Mouse (Mus musculus) left cerebral cortex, adult 2 months (tissue): ENCODE results near the gene Nat8f6. TPM values are rescaled to one million over a fixed set of nuclear protein-coding genes. Genes with fewer than 3 reads are reported as not detected.
"Not testable (repeated sequence)": the region's sequence is repeated elsewhere in the genome, so short reads cannot be mapped to it uniquely, and the experiment has no call there.

Experiments used
- DNase-seq, 2 experiments: peaks; one replicate each; pipeline ENCODE4 v3.0.0; 2021 to 2022; ENCODE audit warnings: low spot score in 2 of 2, mixed read lengths in 1 of 2; ENCODE audit errors: extremely low spot score in 1 of 2
- H3K27ac ChIP-seq: fragments of 200-600 bp; 2 replicates; pipeline ENCODE4 v1.8.1; 2022
- H3K4me3 ChIP-seq: fragments of 200-600 bp; 2 replicates; pipeline ENCODE4 v1.8.1; 2022
- CTCF ChIP-seq: fragments of 200-600 bp; IDR thresholded peaks from 2 replicates; pipeline ENCODE4 v1.8.1; 2022; ENCODE audit warnings: antibody characterized with exemption, mild to moderate bottlenecking, moderate library complexity
- intact Hi-C: fragments of 180-260 bp; cut with DNase I; formaldehyde crosslinking; loops from one replicate; pipeline ENCODE4 v1.15.1; 2025
- total RNA-seq, 2 experiments: library from RNA; stranded (reverse); gene quantifications; 2 replicates each; pipeline ENCODE4 v1.2.3; 2021

The Nat8f6 gene
- total RNA-seq, 2 experiments from 2014 or later = 2.3 TPM

GRCm38 (mm10) chr6:85831796-85832321 lies 11.1 kb upstream of the Nat8f6 start, which contains the start of gene Nat8:
Gene Nat8, minus strand, starts transcription at chr6:85832082.
- no peak within 1 kb of the TSS for H3K27ac ChIP-seq
- no peak within 1 kb of the TSS for H3K4me3 ChIP-seq
- TF ChIP-seq CTCF = no peak
- intact Hi-C loops = loop anchor here (5.0 kb wide), 1 partner anchor 170 kb away; no protein-coding TSS in a partner anchor
- DNase-seq = no peak

DNA sequence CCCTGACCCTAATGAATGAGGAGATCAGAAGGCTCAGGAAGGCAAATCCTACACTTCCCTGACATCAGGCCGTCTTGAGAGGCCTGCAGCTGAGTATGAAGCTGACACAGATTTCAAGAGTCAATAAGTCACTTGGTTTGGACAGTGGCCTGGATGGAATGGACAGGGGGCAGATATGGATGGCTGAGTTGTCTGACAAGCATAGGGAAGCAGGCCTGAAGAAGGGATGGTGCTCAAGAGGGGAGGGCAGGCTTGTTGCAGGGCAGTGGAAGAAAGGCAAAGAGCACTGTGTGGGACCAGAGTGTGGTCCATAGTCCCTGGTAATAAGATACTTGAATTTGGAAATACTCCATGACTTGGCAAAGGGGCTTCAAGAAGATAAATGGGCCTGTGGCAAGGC lies 8.7 kb upstream of the Nat8f6 start:
- intact Hi-C loops = no loop called here

GRCm38 (mm10) chr6:85825886-85826285 lies 5.1 kb upstream of the Nat8f6 start:
- Histone ChIP-seq H3K4me3 (no peak overlapping the region), H3K27ac (no peak overlapping the region)
- intact Hi-C loops = no loop called here
- no peak for TF ChIP-seq CTCF
- DNase-seq = no peak

More for the DNA sequence above, 8.7 kb upstream of the Nat8f6 start:
- no peak for DNase-seq
- TF ChIP-seq CTCF = no peak
- Histone ChIP-seq H3K27ac (no peak overlapping the region), H3K4me3 (no peak overlapping the region)

GRCm38 (mm10) chr6:85823382-85824090 lies 2.8 kb upstream of the Nat8f6 start:
- no peak overlapping the region for H3K4me3 ChIP-seq
- no peak for DNase-seq
- no peak for TF ChIP-seq CTCF
- H3K27ac ChIP-seq = no peak overlapping the region
- intact Hi-C loops = no loop called here

DNA sequence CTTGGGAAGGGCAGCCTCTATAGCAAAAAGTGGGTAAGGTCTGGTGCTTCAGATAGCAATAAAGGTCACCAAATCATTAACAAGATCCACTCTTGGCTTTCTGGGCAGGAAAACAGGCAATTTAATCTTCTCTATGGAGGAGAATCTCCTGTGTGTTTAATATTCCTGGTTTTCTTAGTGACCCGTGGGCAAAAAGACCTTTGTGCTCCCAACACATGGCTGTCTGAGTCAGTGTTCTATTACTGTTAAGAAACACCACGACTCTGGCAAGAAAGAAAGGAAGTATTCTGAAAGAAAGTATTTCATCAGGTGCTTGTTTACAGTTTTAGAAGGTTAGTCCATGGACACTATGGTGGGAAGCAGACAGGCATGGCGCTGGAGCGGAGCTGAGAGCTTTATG lies 1.5 kb upstream of the Nat8f6 start:
- TF ChIP-seq CTCF = no peak
- intact Hi-C loops = no loop called here
- Histone ChIP-seq H3K4me3 (no peak overlapping the region), H3K27ac (no peak overlapping the region)
- no peak for DNase-seq

DNA sequence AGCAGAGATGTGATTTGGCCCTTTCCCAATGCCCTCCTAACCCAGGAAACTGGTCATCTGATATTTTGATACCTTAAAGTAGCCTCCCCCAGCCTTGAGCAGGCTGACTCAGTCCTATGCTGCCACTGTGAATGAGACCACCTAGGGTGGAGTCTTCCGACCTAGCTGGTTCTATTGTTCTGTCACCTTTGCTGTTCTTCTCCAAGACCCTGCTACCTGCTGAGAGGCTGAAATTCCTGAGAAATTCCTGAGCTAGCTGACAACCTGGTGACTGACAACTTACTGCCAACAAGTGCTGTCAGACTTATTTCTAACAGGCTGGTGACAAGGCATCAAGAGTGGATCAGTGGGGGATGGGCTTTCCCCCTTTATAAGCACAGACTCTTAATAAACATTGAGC lies 2.4 kb downstream of the Nat8f6 start:
- intact Hi-C loops = no loop called here
- Histone ChIP-seq H3K4me3 (no peak overlapping the region), H3K27ac (no peak overlapping the region)
- TF ChIP-seq CTCF = no peak
- no peak for DNase-seq

GRCm38 (mm10) chr6:85813339-85813738 lies 7.4 kb downstream of the Nat8f6 start:
- no peak for DNase-seq
- Histone ChIP-seq H3K4me3 (no peak overlapping the region), H3K27ac (no peak overlapping the region)
- no peak for TF ChIP-seq CTCF
- intact Hi-C loops = no loop called here

DNA sequence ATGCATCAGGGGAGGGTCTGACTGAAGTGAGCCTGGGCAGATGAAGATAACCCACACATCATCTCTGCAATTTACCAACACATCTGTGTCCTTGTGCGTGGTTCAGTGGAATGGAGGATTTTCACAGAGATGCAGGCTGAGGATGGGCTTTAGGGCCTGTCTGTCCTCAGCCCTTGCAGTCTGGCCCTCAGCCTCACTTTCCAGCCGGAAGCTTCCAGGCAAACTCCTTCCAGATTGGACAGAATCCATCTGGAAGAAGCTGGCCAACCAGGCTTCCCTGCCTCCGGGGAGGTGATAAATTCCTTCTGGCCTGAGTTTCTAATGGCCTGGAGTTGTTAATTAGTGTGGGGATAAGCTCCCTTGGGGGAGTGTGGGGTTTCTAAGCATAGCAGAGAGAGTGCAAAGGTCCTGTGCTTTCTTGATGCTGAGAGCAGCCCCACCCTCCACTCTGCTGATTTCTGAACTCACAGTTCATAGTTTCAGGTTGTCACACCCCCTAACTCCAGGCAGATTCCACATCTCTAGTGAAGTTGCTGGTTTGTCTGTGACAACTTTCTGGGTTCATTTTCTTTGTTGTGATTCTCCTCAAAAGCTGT lies 9.7 kb downstream of the Nat8f6 start:
- H3K27ac ChIP-seq, intact Hi-C loops, DNase-seq, H3K4me3 ChIP-seq: not testable (repeated sequence)

GRCm38 (mm10) chr6:85810514-85810913 lies 10.2 kb downstream of the Nat8f6 start:
- intact Hi-C loops, H3K27ac ChIP-seq, H3K4me3 ChIP-seq, DNase-seq: not testable (repeated sequence)

DNA sequence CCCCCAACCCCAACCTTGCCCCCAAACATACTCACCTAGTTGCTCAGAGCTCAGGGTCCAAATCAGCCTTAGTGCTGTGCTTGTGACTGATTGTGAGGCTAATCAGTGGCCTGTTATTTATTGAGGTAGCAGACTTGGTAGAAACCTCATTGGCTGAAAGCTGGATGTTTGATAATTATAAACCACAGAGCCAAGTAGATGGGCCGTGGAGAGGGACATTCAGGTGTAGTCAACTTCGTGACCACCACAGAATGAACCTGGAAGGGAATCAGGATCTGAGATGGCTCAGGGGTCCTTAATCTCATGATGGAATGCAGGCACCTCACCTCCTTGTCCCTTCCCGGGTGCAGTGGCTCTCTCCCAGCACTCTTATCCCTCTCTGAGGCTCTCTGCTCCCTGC lies 11.0 kb downstream of the Nat8f6 start:
- intact Hi-C loops, DNase-seq, H3K4me3 ChIP-seq, H3K27ac ChIP-seq: not testable (repeated sequence)

- H3K27ac ChIP-seq, H3K4me3 ChIP-seq, DNase-seq, intact Hi-C loops: not testable (repeated sequence)
These were observed 17.6 kb downstream of the Nat8f6 start for GRCm38 (mm10) chr6:85803180-85803579.

DNA sequence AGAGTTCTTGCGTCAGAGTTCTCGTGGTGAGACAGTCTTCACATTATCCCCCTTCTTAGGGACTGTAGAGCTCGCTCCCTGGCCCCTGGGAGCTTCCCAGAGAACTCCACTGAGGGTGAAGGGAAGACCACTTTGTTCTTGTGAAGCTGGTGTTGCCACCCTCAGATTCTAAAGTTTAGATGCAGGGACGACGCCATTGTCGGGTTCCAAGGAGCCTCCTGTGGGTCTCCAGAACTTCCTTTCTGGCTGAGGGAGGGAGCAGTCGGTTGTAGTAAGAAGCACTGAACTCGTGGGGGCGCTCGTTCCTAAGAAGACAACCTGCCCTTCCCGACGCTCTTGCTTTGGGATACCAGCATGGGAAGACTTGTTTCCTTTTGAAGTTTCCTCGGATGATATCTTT lies 55.2 kb downstream of the Nat8f6 start, which contains the start of gene Nat8f3:
Gene Nat8f3, minus strand, starts transcription at position 223 of the 400 bp plus-strand sequence.
- DNase-seq = peak; percentile 19 to 24
- H3K4me3 ChIP-seq, intact Hi-C loops, H3K27ac ChIP-seq: not testable (repeated sequence)
- TF ChIP-seq CTCF = peak; percentile 43

DNA sequence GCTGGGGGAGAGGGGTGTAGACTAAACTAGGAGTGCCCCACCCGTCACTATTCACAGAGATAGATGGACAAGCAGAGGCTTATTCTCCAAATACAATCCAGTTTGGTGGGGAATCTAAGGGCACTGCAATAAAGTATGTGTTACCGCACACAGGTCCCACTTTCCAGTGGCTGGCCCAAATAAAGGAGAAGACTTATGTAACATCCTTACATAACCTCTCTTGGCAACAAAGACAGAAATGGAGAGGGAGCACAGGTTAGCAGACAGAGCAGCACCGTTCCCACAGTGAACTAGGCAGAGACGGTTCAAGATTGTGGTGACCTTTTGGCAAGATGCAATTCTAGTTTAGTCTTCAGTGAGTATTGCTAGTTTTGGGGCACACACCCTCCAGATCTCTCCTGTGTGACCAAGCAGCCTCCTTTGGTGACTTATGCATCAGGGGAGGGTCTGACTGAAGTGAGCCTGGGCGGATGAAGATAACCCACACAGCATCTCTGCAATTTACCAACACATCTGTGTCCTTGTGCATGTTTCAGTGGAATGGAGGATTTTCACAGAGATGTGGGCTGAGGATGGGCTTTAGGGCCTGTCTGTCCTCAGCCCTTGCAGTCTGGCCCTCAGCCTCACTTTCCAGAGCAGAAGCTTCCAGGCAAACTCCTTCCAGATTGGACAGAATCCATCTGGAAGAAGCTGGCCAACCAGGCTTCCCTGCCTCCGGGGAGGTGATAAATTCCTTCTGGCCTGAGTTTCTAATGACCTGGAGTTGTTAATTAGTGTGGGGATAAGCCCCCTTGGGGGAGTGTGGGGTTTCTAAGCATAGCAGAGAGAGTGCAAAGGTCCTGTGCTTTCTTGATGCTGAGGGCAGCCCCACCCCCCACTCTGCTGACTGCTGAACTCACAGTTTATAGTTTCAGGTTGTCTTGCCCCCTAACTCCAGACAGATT lies 57.4 kb downstream of the Nat8f6 start:
- H3K4me3 ChIP-seq, H3K27ac ChIP-seq, intact Hi-C loops, DNase-seq: not testable (repeated sequence)

GRCm38 (mm10) chr6:85762678-85763077 lies 58.1 kb downstream of the Nat8f6 start:
- H3K27ac ChIP-seq, intact Hi-C loops, DNase-seq, H3K4me3 ChIP-seq: not testable (repeated sequence)
